Mouse (Mus musculus): ENCODE results near the gene Ten1.

DNA sequence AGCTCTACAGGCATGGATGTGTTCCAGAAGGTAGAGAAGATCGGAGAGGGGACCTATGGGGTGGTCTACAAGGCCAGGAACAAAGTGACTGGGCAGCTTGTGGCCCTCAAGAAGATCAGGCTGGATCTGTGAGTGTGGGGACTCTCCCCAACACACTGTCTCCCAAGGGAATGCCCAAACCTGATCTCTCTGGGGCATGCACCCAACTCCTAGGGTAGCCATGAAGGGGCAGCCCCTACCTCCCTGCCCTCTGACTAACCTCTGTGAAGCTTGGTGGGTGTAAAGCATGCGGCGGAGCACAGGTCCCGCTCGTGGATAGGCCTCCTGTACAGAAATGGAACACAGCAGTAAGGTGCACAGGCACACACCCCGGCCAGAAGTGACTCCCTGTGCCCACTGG lies 17.3 kb downstream of the Ten1 start:
- TF ChIP-seq CTCF (conservative IDR thresholded peaks at IDR 0.05; ENCODE audit: low read length) (no peak), POU5F1 (IDR thresholded peaks at IDR 0.05; ENCODE audit: borderline replicate concordance, low read length) (no peak), NANOG (IDR thresholded peaks at IDR 0.05; ENCODE audit: borderline replicate concordance, low read length) (no peak)

All from E14TG2a.4 (cell line).